Mouse (Mus musculus) left cerebral cortex, postnatal 10 days (tissue): ENCODE measurements around the gene Sync. TPM values are rescaled to one million over a fixed set of nuclear protein-coding genes. Genes with fewer than 3 reads are reported as not detected.

Experiments used
- DNase-seq, 2 experiments: peaks; one replicate each; pipeline ENCODE4 v3.0.0; 2021 to 2022; ENCODE audit warnings: low spot score in 2 of 2, mixed read lengths in 1 of 2; ENCODE audit errors: extremely low spot score in 1 of 2
- intact Hi-C: fragments of 180-260 bp; cut with DNase I; formaldehyde crosslinking; loops from one replicate; pipeline ENCODE4 v1.15.1; 2025
- microRNA-seq: library from miRNA; unstranded; fragments of <30 nt; microRNA quantifications from one replicate; pipeline ENCODE4 v1.2.0, GENCODE M21; 2022
- total RNA-seq, 2 experiments: library from RNA; stranded (reverse); gene quantifications; 2 replicates each; pipeline ENCODE4 v1.2.3; 2021

Gene Sync
- total RNA-seq, 2 experiments from 2014 or later: 1.7 TPM

- DNase-seq: peak; percentile 47 to 58
- intact Hi-C loops: no loop called here
Observed at GRCm38 (mm10) chr4:129346481-129347154, 59.2 kb downstream of the Sync start.

GRCm38 (mm10) chr4:129350644-129351043, 63.2 kb downstream of the Sync start:
- intact Hi-C loops: loop anchor here (2.0 to 5.0 kb wide), 2 partner anchors 57 to 104 kb away; no protein-coding TSS in a partner anchor
- DNase-seq: peak; percentile 54 to 78

GRCm38 (mm10) chr4:129351111-129351510, 63.7 kb downstream of the Sync start:
- peak in 1 of 2 experiments; percentile 56 for DNase-seq
- intact Hi-C loops: loop anchor here (2.0 to 5.0 kb wide), 2 partner anchors 56 to 104 kb away; no protein-coding TSS in a partner anchor

- intact Hi-C loops: loop anchor here (5.0 kb wide), 1 partner anchor 54 kb away; no protein-coding TSS in a partner anchor
- no peak for DNase-seq
Observed at GRCm38 (mm10) chr4:129353176-129353575, 65.8 kb downstream of the Sync start.

GRCm38 (mm10) chr4:129354236-129354635, 66.8 kb downstream of the Sync start:
- intact Hi-C loops: loop anchor here (5.0 kb wide), 1 partner anchor 53 kb away; no protein-coding TSS in a partner anchor

GRCm38 (mm10) chr4:129357613-129358163, 70.3 kb downstream of the Sync start:
- intact Hi-C loops: no loop called here
- DNase-seq: no peak

More at GRCm38 (mm10) chr4:129354236-129354635, 66.8 kb downstream of the Sync start:
- peak in 1 of 2 experiments; percentile 30 for DNase-seq

Small RNA genes within 50 kb of the gene (microRNA-seq; reads per million reads assigned to microRNA genes)
- gene Gm22994: not detected

Other genes starting within 250 kb of the Sync start
- 10 to 100 TPM; 71.6 to 85.4 TPM for gene Rnf19b, start 229.3 kb upstream of the Sync start, total RNA-seq
- gene Tmem54, start 182.1 kb upstream of the Sync start, total RNA-seq: not detected
- gene Hpca, start 165.6 kb upstream of the Sync start, total RNA-seq: 100 to 1,000 TPM; 441 to 451 TPM
- gene Fndc5, start 150.6 kb upstream of the Sync start, total RNA-seq: 10 to 100 TPM; 41.8 to 44.6 TPM
- 10 to 100 TPM; 40.1 to 45.7 TPM for gene S100pbp, start 97.9 kb upstream of the Sync start, total RNA-seq
- gene Yars, start 97.9 kb upstream of the Sync start, total RNA-seq: 100 to 1,000 TPM; 103 to 105 TPM
- gene C77080, start 26.2 kb upstream of the Sync start, total RNA-seq: 10 to 100 TPM; 11.1 to 15.8 TPM
- 100 to 1,000 TPM; 124 to 134 TPM for gene Rbbp4, start 47.8 kb downstream of the Sync start, total RNA-seq
- gene Zbtb8os, start 48.1 kb downstream of the Sync start, total RNA-seq: 10 to 100 TPM; 18.9 to 24.7 TPM
- gene Zbtb8a, start 90.5 kb downstream of the Sync start, total RNA-seq: 1 to 10 TPM; 7.6 to 8.5 TPM
- 1 to 10 TPM; 4.6 to 4.7 TPM for gene Zbtb8b, start 153.2 kb downstream of the Sync start, total RNA-seq
- gene Bsdc1, start 174.0 kb downstream of the Sync start, total RNA-seq: 10 to 100 TPM; 40.8 to 46.6 TPM
- gene Tssk3, start 203.4 kb downstream of the Sync start, total RNA-seq: 1 to 10 TPM in 1 of 2 experiments, under 1 TPM in 1; 0.36 to 1.1 TPM
- 1 to 10 TPM in 1 of 2 experiments, not detected in 1; 1.8 TPM for gene Fam229a, start 203.6 kb downstream of the Sync start, total RNA-seq
- 100 to 1,000 TPM; 884 to 935 TPM for gene Marcksl1, start 226.0 kb downstream of the Sync start, total RNA-seq